10 mouse cellular contexts compared by ENCODE assay signal in genomic region chr2:166662595-166663160, GRCm38 (mm10). TPM values are rescaled to one million over a fixed set of nuclear protein-coding genes. Genes with fewer than 3 reads are reported as not detected.
A peak's percentile ranks its signal among the peaks of the same experiment; 100 is the strongest.
DNase-seq lines count a peak whose midpoint lies in the region; ATAC-seq and TF ChIP-seq lines count a peak whose summit lies in the region.
"Had no signal": no experiment of that assay in that cellular context is flagged by ENCODE, and none has a peak within 500 bp of the region (broad histone marks: within the 10 kb centered on the region; RNA-seq: fewer than 3 reads in every experiment).

No protein-coding gene starts in this region.

- peak; percentile 36; the same call in 1 of the 2 replicates for ATAC-seq in hindbrain, embryonic 15.5 days (ENCODE audit: low FRiP score, low read depth)
- peak; percentile 38 for ATAC-seq in midbrain, postnatal 0 days (ENCODE audit: low FRiP score)
- no peak for ATAC-seq in activated CD4-positive, CD25-positive, alpha-beta regulatory T cell, adult 4 months
- ATAC-seq: Patski had no signal

- no peak overlapping the region for H3K9ac ChIP-seq in hindbrain, embryonic 15.5 days
- no peak overlapping the region for H3K9ac ChIP-seq in midbrain, postnatal 0 days (replicated peaks; ENCODE audit: low read length, poor library complexity, severe bottlenecking)

- TF ChIP-seq CTCF in midbrain, postnatal 0 days (IDR thresholded peaks at IDR 0.05) = no peak

- H3K4me2 ChIP-seq in hindbrain, embryonic 15.5 days = no peak overlapping the region
- no peak overlapping the region for H3K4me2 ChIP-seq in midbrain, postnatal 0 days (ENCODE audit: low read depth, low read length, poor library complexity, severe bottlenecking)

- 65% methylated on average over 6 of the region's 6 CpGs for WGBS in forebrain, embryonic 10.5 days
- WGBS in hindbrain, embryonic 15.5 days = 46% methylated on average over 6 of the region's 6 CpGs
- 60% methylated on average over 6 of the region's 6 CpGs for WGBS in midbrain, postnatal 0 days

- peak; percentile 88 for DNase-seq in layer of hippocampus, adult 9-11 months
- no peak for DNase-seq in layer of hippocampus, postnatal 36 days
- DNase-seq in forebrain, embryonic 10.5 days (ENCODE audit: extremely low spot score, low spot score) = no peak
- peak; percentile 24 for DNase-seq in midbrain, postnatal 0 days (ENCODE audit: low spot score)
- no peak for DNase-seq in adrenal gland, adult 8-10 months
- DNase-seq in urinary bladder, adult 18-20 months (ENCODE audit: low spot score in 2 of 2) = no peak
- DNase-seq: kidney, adult 18-20 months had no signal

- H3K27ac ChIP-seq in forebrain, embryonic 10.5 days = peak overlapping the region; percentile 86
- H3K27ac ChIP-seq in hindbrain, embryonic 15.5 days (replicated peaks) = peak overlapping the region; percentile 71
- peak overlapping the region; percentile 55; the same call in 1 of the 2 replicates for H3K27ac ChIP-seq in midbrain, postnatal 0 days (ENCODE audit: low read depth, low read length)

- no peaks in the 10 kb centered on the region for H3K9me3 ChIP-seq in forebrain, embryonic 10.5 days
- H3K9me3 ChIP-seq in hindbrain, embryonic 15.5 days = no peaks in the 10 kb centered on the region
- H3K9me3 ChIP-seq in midbrain, postnatal 0 days (ENCODE audit: low read length) = no peaks in the 10 kb centered on the region

- H3K27me3 ChIP-seq in forebrain, embryonic 10.5 days (ENCODE audit: poor library complexity, severe bottlenecking) = no peaks in the 10 kb centered on the region
- no peaks in the 10 kb centered on the region for H3K27me3 ChIP-seq in hindbrain, embryonic 15.5 days
- H3K27me3 ChIP-seq in midbrain, postnatal 0 days (ENCODE audit: insufficient read depth, low read length) = no peaks in the 10 kb centered on the region
- H3K27me3 ChIP-seq: Patski had no signal

- H3K36me3 ChIP-seq in forebrain, embryonic 10.5 days (replicated peaks) = no peaks in the 10 kb centered on the region
- H3K36me3 ChIP-seq in hindbrain, embryonic 15.5 days = no peaks in the 10 kb centered on the region
- no peaks in the 10 kb centered on the region for H3K36me3 ChIP-seq in midbrain, postnatal 0 days (ENCODE audit: insufficient read depth, low read length)

- H3K4me3 ChIP-seq in forebrain, embryonic 10.5 days = peak overlapping the region; percentile 2; the same call in 1 of the 2 replicates
- no peak overlapping the region for H3K4me3 ChIP-seq in hindbrain, embryonic 15.5 days
- no peak overlapping the region for H3K4me3 ChIP-seq in midbrain, postnatal 0 days (ENCODE audit: low read depth, low read length)

- peaks cover 75% of the 10 kb centered on the region for H3K4me1 ChIP-seq in forebrain, embryonic 10.5 days
- peaks cover 60% of the 10 kb centered on the region for H3K4me1 ChIP-seq in hindbrain, embryonic 15.5 days (replicated peaks)
- peaks cover 8% of the 10 kb centered on the region; the same call in 1 of the 2 replicates for H3K4me1 ChIP-seq in midbrain, postnatal 0 days (ENCODE audit: insufficient read depth, low read length)

RNA-seq across cellular contexts. Expression of gene Prex1, which starts 51.0 kb away (rescaled TPM):
- 10 to 100 TPM; 71.0 to 74.9 TPM for total RNA-seq in layer of hippocampus, postnatal 36 days (2021)
- polyA plus RNA-seq in forebrain, embryonic 10.5 days (2016; fragmentation: Nextera tagmentation; extraction: Ambion mirVana) = 24.3 and 25.5 TPM in 2 replicates
- polyA plus RNA-seq in hindbrain, embryonic 15.5 days (2015; fragmentation: Nextera tagmentation; extraction: Ambion mirVana) = 27.0 and 27.4 TPM in 2 replicates
- 37.1 and 53.8 TPM in 2 replicates for total RNA-seq in midbrain, postnatal 0 days (2014; rRNA removed)
- polyA plus RNA-seq in midbrain, postnatal 0 days (2015; fragmentation: Nextera tagmentation; extraction: Ambion mirVana) = 17.4 and 18.0 TPM in 2 replicates
- 10 to 100 TPM; 34.5 to 45.2 TPM for polyA plus RNA-seq in activated CD4-positive, CD25-positive, alpha-beta regulatory T cell, adult 4 months (2017; shearing (Covaris generic))
- 10 to 100 TPM; 10.4 to 24.3 (median 17.8) TPM for total RNA-seq in adrenal gland, adult 8-10 months (2022)

Comparison
In these comparisons a context has a peak if more than half of its experiments do, and no peak if none do; other contexts are left out.
1. DNase-seq: peak in layer of hippocampus, adult 9-11 months (single experiment) and midbrain, postnatal 0 days (single experiment); none in layer of hippocampus, postnatal 36 days (0 of 2), forebrain, embryonic 10.5 days (single experiment), adrenal gland, adult 8-10 months (single experiment) and urinary bladder, adult 18-20 months (0 of 2).
2. Peak in every context shown above with its lines, with median percentiles within 50 percentile points of each other: H3K27ac ChIP-seq.